ENCODE assay signal across 22 mouse cellular contexts in the genomic region with DNA sequence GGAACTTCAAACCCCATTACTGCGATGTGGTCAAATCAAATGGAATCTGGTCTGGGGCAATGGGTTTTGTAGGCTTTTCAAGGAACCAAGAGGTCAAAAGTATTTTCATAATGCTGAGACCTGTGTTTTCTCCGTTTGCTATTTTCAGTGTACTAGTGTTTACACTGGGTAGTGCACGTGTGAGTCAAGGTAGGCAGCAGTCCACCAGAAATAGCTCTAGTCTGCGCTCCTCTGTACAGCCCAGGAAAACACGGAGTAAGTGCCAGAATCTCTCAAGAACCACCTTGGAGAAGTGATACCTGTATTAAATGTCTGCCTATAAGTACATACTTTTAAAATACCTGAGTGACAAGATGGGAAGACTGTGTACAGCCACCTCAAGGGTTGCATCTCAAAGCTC. TPM values are rescaled to one million over a fixed set of nuclear protein-coding genes. Genes with fewer than 3 reads are reported as not detected.
A peak's percentile ranks its signal among the peaks of the same experiment; 100 is the strongest.
DNase-seq lines count a peak whose midpoint lies in the region; ATAC-seq and TF ChIP-seq lines count a peak whose summit lies in the region.
"Had no signal": no experiment of that assay in that cellular context is flagged by ENCODE, and none has a peak within 500 bp of the region (broad histone marks: within the 10 kb centered on the region; RNA-seq: fewer than 3 reads in every experiment).

No protein-coding gene starts in this region.

- H3K4me2 ChIP-seq in heart, embryonic 12.5 days: no peak overlapping the region
- 0 out of 2 replicates have a peak overlapping the region, but pooled peaks have one; percentile 3 for H3K4me2 ChIP-seq in heart, embryonic 16.5 days (ENCODE audit: low read depth, low read length)
- H3K4me2 ChIP-seq in lung, postnatal 0 days (replicated peaks; ENCODE audit: low read depth, low read length): no peak overlapping the region
- H3K4me2 ChIP-seq: embryonic facial prominence, embryonic 15.5 days; forebrain, embryonic 15.5 days; hindbrain, embryonic 15.5 days had no signal

- H3K9me3 ChIP-seq in heart, embryonic 12.5 days (replicated peaks): no peaks in the 10 kb centered on the region
- no peaks in the 10 kb centered on the region for H3K9me3 ChIP-seq in heart, embryonic 16.5 days (replicated peaks; ENCODE audit: control insufficient read depth, low read length)
- H3K9me3 ChIP-seq in lung, postnatal 0 days (ENCODE audit: low read length): no peaks in the 10 kb centered on the region
- H3K9me3 ChIP-seq: embryonic facial prominence, embryonic 15.5 days; forebrain, embryonic 15.5 days; G1E; hindbrain, embryonic 15.5 days had no signal

- H3K4me1 ChIP-seq in heart, embryonic 12.5 days (replicated peaks): peaks cover 42% of the 10 kb centered on the region
- H3K4me1 ChIP-seq in heart, embryonic 16.5 days (ENCODE audit: control insufficient read depth, insufficient read depth, low read length): peaks cover 29% of the 10 kb centered on the region
- H3K4me1 ChIP-seq in lung, postnatal 0 days (ENCODE audit: insufficient read depth, low read depth, low read length): no peaks in the 10 kb centered on the region
- H3K4me1 ChIP-seq: forebrain, embryonic 15.5 days had no signal

- no peak for TF ChIP-seq CTCF in gastrocnemius, adult 2 months (IDR thresholded peaks at IDR 0.05)
- no peak; the same call in 1 of the 2 replicates for TF ChIP-seq CTCF in lung, postnatal 0 days (IDR thresholded peaks at IDR 0.05)

- TF ChIP-seq EP300 in lung, postnatal 0 days (IDR thresholded peaks at IDR 0.05): no peak

- ATAC-seq in heart, embryonic 12.5 days (ENCODE audit: insufficient number of reproducible peaks, low FRiP score): no peak
- ATAC-seq in heart, embryonic 16.5 days (replicated peaks; ENCODE audit: extremely low read depth, insufficient read depth, low FRiP score): peak; percentile 76
- ATAC-seq in lung, postnatal 0 days: peak; percentile 47; the same call in 1 of the 2 replicates
- ATAC-seq: CD4-positive, CD25-positive, alpha-beta regulatory T cell, adult 4 months; forebrain, embryonic 15.5 days; intestine, embryonic 16.5 days had no signal

- no peak overlapping the region for H3K4me3 ChIP-seq in gastrocnemius, adult 2 months
- H3K4me3 ChIP-seq in heart, embryonic 12.5 days: no peak overlapping the region
- H3K4me3 ChIP-seq in heart, embryonic 16.5 days (ENCODE audit: low read length): no peak overlapping the region
- H3K4me3 ChIP-seq in lung, postnatal 0 days (ENCODE audit: low read depth, low read length): no peak overlapping the region
- H3K4me3 ChIP-seq: embryonic facial prominence, embryonic 15.5 days; forebrain, embryonic 15.5 days; hindbrain, embryonic 15.5 days had no signal

- intact Hi-C loops in gastrocnemius, adult 2 months (cut with DNase I): no loop called here
- intact Hi-C loops in heart, postnatal 36 days (cut with DNase I): loop anchor here (5.0 kb wide), 1 partner anchor 41 kb away; no protein-coding TSS in a partner anchor

- peak overlapping the region; percentile 28; the same call in 1 of the 2 replicates for H3K27ac ChIP-seq in gastrocnemius, adult 2 months
- H3K27ac ChIP-seq in heart, embryonic 12.5 days (ENCODE audit: poor library complexity, severe bottlenecking): peak overlapping the region; percentile 68
- H3K27ac ChIP-seq in heart, embryonic 16.5 days (ENCODE audit: low read length): peak overlapping the region; percentile 57
- H3K27ac ChIP-seq in lung, postnatal 0 days (ENCODE audit: low read length): no peak overlapping the region
- H3K27ac ChIP-seq: embryonic facial prominence, embryonic 15.5 days; forebrain, embryonic 15.5 days; hindbrain, embryonic 15.5 days had no signal

- no peak for DNase-seq in gastrocnemius, adult 2 months
- DNase-seq in gastrocnemius, adult 18-20 months (ENCODE audit: low spot score): no peak
- no peak for DNase-seq in heart, adult 8-10 months (ENCODE audit: low spot score)
- no peak for DNase-seq in heart, postnatal 36 days
- peak; percentile 16 for DNase-seq in lung, postnatal 0 days (ENCODE audit: low spot score)
- DNase-seq in lung, postnatal 14 days: no peak
- DNase-seq: adrenal gland, adult 8-10 months; adrenal gland, postnatal 36 days; B cell, adult 2 months; cerebellum, adult 2 months; cerebellum, postnatal 10 days; embryo, embryonic 11 days; gastrocnemius, postnatal 14 days; kidney, adult 8-10 months had no signal

- H3K27me3 ChIP-seq in heart, embryonic 12.5 days (replicated peaks): no peaks in the 10 kb centered on the region
- no peaks in the 10 kb centered on the region for H3K27me3 ChIP-seq in heart, embryonic 16.5 days (ENCODE audit: control insufficient read depth, insufficient read depth, low read length)
- H3K27me3 ChIP-seq in lung, postnatal 0 days (replicated peaks; ENCODE audit: insufficient read depth, low read length): no peaks in the 10 kb centered on the region
- H3K27me3 ChIP-seq: embryonic facial prominence, embryonic 15.5 days; forebrain, embryonic 15.5 days; hindbrain, embryonic 15.5 days had no signal

- H3K36me3 ChIP-seq in heart, embryonic 12.5 days: peaks cover 14% of the 10 kb centered on the region
- H3K36me3 ChIP-seq in heart, embryonic 16.5 days (ENCODE audit: control insufficient read depth, insufficient read depth): peaks cover 6% of the 10 kb centered on the region; the same call in 1 of the 2 replicates
- H3K36me3 ChIP-seq in lung, postnatal 0 days (ENCODE audit: insufficient read depth, low read length): no peaks in the 10 kb centered on the region
- H3K36me3 ChIP-seq: embryonic facial prominence, embryonic 15.5 days; forebrain, embryonic 15.5 days; hindbrain, embryonic 15.5 days had no signal

- no peak overlapping the region for H3K9ac ChIP-seq in heart, embryonic 12.5 days
- no peak overlapping the region for H3K9ac ChIP-seq in heart, embryonic 16.5 days (ENCODE audit: low read length)
- no peak overlapping the region for H3K9ac ChIP-seq in lung, postnatal 0 days (replicated peaks; ENCODE audit: low read depth)
- H3K9ac ChIP-seq: embryonic facial prominence, embryonic 15.5 days; forebrain, embryonic 15.5 days; hindbrain, embryonic 15.5 days had no signal

- WGBS in heart, embryonic 12.5 days: 61% methylated on average over 5 of the region's 5 CpGs
- 51% methylated on average over 5 of the region's 5 CpGs for WGBS in heart, embryonic 16.5 days
- WGBS in lung, postnatal 0 days: 55% methylated on average over 5 of the region's 5 CpGs

RNA-seq across cellular contexts. Expression of gene Fam198b, which starts 44.1 kb away (rescaled TPM):
- total RNA-seq in gastrocnemius, adult 2 months (2021): 1 to 10 TPM; 5.7 to 7.1 TPM
- total RNA-seq in gastrocnemius, adult 18-20 months (2021): 1 to 10 TPM; 4.4 to 5.4 TPM
- polyA plus RNA-seq in heart, embryonic 12.5 days (2016; fragmentation: Nextera tagmentation; extraction: Ambion mirVana): 61.4 and 61.8 TPM in 2 replicates
- 10 to 100 TPM in 3 of 4 experiments, 1 to 10 TPM in 1; 10.0 to 15.6 (median 15.2) TPM for total RNA-seq in heart, adult 8-10 months (2022)
- 61.6 and 61.7 TPM in 2 replicates for polyA plus RNA-seq in heart, embryonic 16.5 days (2015; fragmentation: Nextera tagmentation; extraction: Ambion mirVana)
- total RNA-seq in heart, postnatal 36 days (2021): 10 to 100 TPM; 18.5 to 19.7 TPM
- polyA plus RNA-seq in lung, postnatal 0 days (2015; fragmentation: Nextera tagmentation; extraction: Ambion mirVana): 21.3 and 35.3 TPM in 2 replicates
- polyA plus RNA-seq: CD4-positive, CD25-positive, alpha-beta regulatory T cell, adult 4 months had no signal
